Mouse (Mus musculus): ENCODE measurements at regions not wholly inside any gene's neighbourhood (a gene's known extent, or its start where the extent isn't known, plus 50 kb on each side); places are given as distances from the start of the nearest gene placed in this dataset.

- Histone ChIP-seq H3K27ac (ENCODE audit: low read depth, low read length) (no peak overlapping the region), H3K27me3 (ENCODE audit: control insufficient read depth, insufficient read depth, low read length) (no peaks in the 10 kb centered on the region), H3K9me3 (ENCODE audit: control insufficient read depth, low read length) (no peaks in the 10 kb centered on the region), H3K4me1 (ENCODE audit: control insufficient read depth, insufficient read depth, low read length) (no peaks in the 10 kb centered on the region), H3K9ac (ENCODE audit: low read length) (no peak overlapping the region), H3K4me3 (ENCODE audit: low read depth, low read length) (no peak overlapping the region), H3K36me3 (ENCODE audit: control insufficient read depth, insufficient read depth, low read length) (no peaks in the 10 kb centered on the region), H3K4me2 (ENCODE audit: low read depth) (no peak overlapping the region)
- no peak for ATAC-seq (ENCODE audit: insufficient read depth, low FRiP score, low TSS enrichment)
- WGBS, result 72% methylated on average over 9 of the region's 9 CpGs
- DNase-seq (ENCODE audit: low spot score), result no peak
Measured at GRCm38 (mm10) chr4:137216908-137217497, 60.3 kb upstream of the Wnt4 start.

GRCm38 (mm10) chr4:137214573-137214972 is 62.7 kb upstream of the Wnt4 start:
- no peaks in the 10 kb centered on the region for H3K36me3 ChIP-seq (ENCODE audit: control insufficient read depth, insufficient read depth, low read length)
- no peaks in the 10 kb centered on the region for H3K9me3 ChIP-seq (ENCODE audit: control insufficient read depth, low read length)
- H3K27me3 ChIP-seq (ENCODE audit: control insufficient read depth, insufficient read depth, low read length), result no peaks in the 10 kb centered on the region
- ATAC-seq (ENCODE audit: insufficient read depth, low FRiP score, low TSS enrichment) (no peak), DNase-seq (ENCODE audit: low spot score) (no peak)
- no peak overlapping the region for H3K27ac ChIP-seq (ENCODE audit: low read depth, low read length)
- no peak overlapping the region for H3K4me2 ChIP-seq (ENCODE audit: low read depth)
- no peak overlapping the region for H3K4me3 ChIP-seq (ENCODE audit: low read depth, low read length)
- no peaks in the 10 kb centered on the region for H3K4me1 ChIP-seq (ENCODE audit: control insufficient read depth, insufficient read depth, low read length)
- no peak overlapping the region for H3K9ac ChIP-seq (ENCODE audit: low read length)
- 84% methylated on average over 8 of the region's 8 CpGs for WGBS

- DNase-seq (ENCODE audit: low spot score) (no peak), ATAC-seq (ENCODE audit: insufficient read depth, low FRiP score, low TSS enrichment) (no peak)
- H3K36me3 ChIP-seq (ENCODE audit: control insufficient read depth, insufficient read depth, low read length), result no peaks in the 10 kb centered on the region
- no peak overlapping the region for H3K4me2 ChIP-seq (ENCODE audit: low read depth)
- H3K4me3 ChIP-seq (ENCODE audit: low read depth, low read length), result no peak overlapping the region
- no peaks in the 10 kb centered on the region for H3K4me1 ChIP-seq (ENCODE audit: control insufficient read depth, insufficient read depth, low read length)
- H3K9me3 ChIP-seq (ENCODE audit: control insufficient read depth, low read length), result no peaks in the 10 kb centered on the region
- H3K27ac ChIP-seq (ENCODE audit: low read depth, low read length), result no peak overlapping the region
- H3K27me3 ChIP-seq (ENCODE audit: control insufficient read depth, insufficient read depth, low read length), result no peaks in the 10 kb centered on the region
- H3K9ac ChIP-seq (ENCODE audit: low read length), result no peak overlapping the region
- 74% methylated on average over 9 of the region's 9 CpGs for WGBS
Measured at GRCm38 (mm10) chr4:137212846-137213245, 64.4 kb upstream of the Wnt4 start.

- no peak for ATAC-seq (ENCODE audit: insufficient read depth, low FRiP score, low TSS enrichment)
- H3K27ac ChIP-seq (ENCODE audit: low read depth, low read length), result no peak overlapping the region
Measured at GRCm38 (mm10) chr4:137212106-137212505, 65.2 kb upstream of the Wnt4 start.

GRCm38 (mm10) chr4:137211288-137211687 is 66.0 kb upstream of the Wnt4 start:
- Histone ChIP-seq H3K27ac (ENCODE audit: low read depth, low read length) (no peak overlapping the region), H3K27me3 (ENCODE audit: control insufficient read depth, insufficient read depth, low read length) (no peaks in the 10 kb centered on the region), H3K4me1 (ENCODE audit: control insufficient read depth, insufficient read depth, low read length) (no peaks in the 10 kb centered on the region), H3K9me3 (ENCODE audit: control insufficient read depth, low read length) (no peaks in the 10 kb centered on the region), H3K4me2 (ENCODE audit: low read depth) (no peak overlapping the region), H3K4me3 (ENCODE audit: low read depth, low read length) (no peak overlapping the region), H3K36me3 (ENCODE audit: control insufficient read depth, insufficient read depth, low read length) (no peaks in the 10 kb centered on the region), H3K9ac (ENCODE audit: low read length) (no peak overlapping the region)
- ATAC-seq (ENCODE audit: insufficient read depth, low FRiP score, low TSS enrichment), result no peak
- no peak for DNase-seq (ENCODE audit: low spot score)
- WGBS, result 72% methylated on average over 4 of the region's 4 CpGs

More at GRCm38 (mm10) chr4:137212106-137212505, 65.2 kb upstream of the Wnt4 start:
- no peaks in the 10 kb centered on the region for H3K27me3 ChIP-seq (ENCODE audit: control insufficient read depth, insufficient read depth, low read length)
- H3K9me3 ChIP-seq (ENCODE audit: control insufficient read depth, low read length), result no peaks in the 10 kb centered on the region
- H3K9ac ChIP-seq (ENCODE audit: low read length), result no peak overlapping the region
- WGBS, result 63% methylated on average over 14 of the region's 14 CpGs
- H3K4me1 ChIP-seq (ENCODE audit: control insufficient read depth, insufficient read depth, low read length), result no peaks in the 10 kb centered on the region
- no peaks in the 10 kb centered on the region for H3K36me3 ChIP-seq (ENCODE audit: control insufficient read depth, insufficient read depth, low read length)
- peak; percentile 29 for DNase-seq (ENCODE audit: low spot score)
- no peak overlapping the region for H3K4me3 ChIP-seq (ENCODE audit: low read depth, low read length)
- no peak overlapping the region for H3K4me2 ChIP-seq (ENCODE audit: low read depth)

- no peaks in the 10 kb centered on the region for H3K27me3 ChIP-seq (ENCODE audit: control insufficient read depth, insufficient read depth, low read length)
- DNase-seq (ENCODE audit: low spot score) (no peak), ATAC-seq (ENCODE audit: insufficient read depth, low FRiP score, low TSS enrichment) (no peak)
Measured at GRCm38 (mm10) chr4:137210525-137210924, 66.8 kb upstream of the Wnt4 start.

GRCm38 (mm10) chr4:137200968-137201367 is 76.3 kb upstream of the Wnt4 start:
- no peak overlapping the region for H3K9ac ChIP-seq (ENCODE audit: low read length)
- no peak overlapping the region for H3K27ac ChIP-seq (ENCODE audit: low read depth, low read length)
- H3K4me3 ChIP-seq (ENCODE audit: low read depth, low read length), result no peak overlapping the region
- no peaks in the 10 kb centered on the region for H3K27me3 ChIP-seq (ENCODE audit: control insufficient read depth, insufficient read depth, low read length)
- H3K4me2 ChIP-seq (ENCODE audit: low read depth), result no peak overlapping the region
- H3K4me1 ChIP-seq (ENCODE audit: control insufficient read depth, insufficient read depth, low read length), result no peaks in the 10 kb centered on the region
- no peak for DNase-seq (ENCODE audit: low spot score)
- ATAC-seq (ENCODE audit: insufficient read depth, low FRiP score, low TSS enrichment), result no peak
- H3K36me3 ChIP-seq (ENCODE audit: control insufficient read depth, insufficient read depth, low read length), result no peaks in the 10 kb centered on the region
- no peaks in the 10 kb centered on the region for H3K9me3 ChIP-seq (ENCODE audit: control insufficient read depth, low read length)
- 77% methylated on average over 7 of the region's 7 CpGs for WGBS

More at GRCm38 (mm10) chr4:137210525-137210924, 66.8 kb upstream of the Wnt4 start:
- H3K27ac ChIP-seq (ENCODE audit: low read depth, low read length), result no peak overlapping the region
- H3K36me3 ChIP-seq (ENCODE audit: control insufficient read depth, insufficient read depth, low read length), result no peaks in the 10 kb centered on the region
- 94% methylated on average over 4 of the region's 4 CpGs for WGBS
- no peaks in the 10 kb centered on the region for H3K9me3 ChIP-seq (ENCODE audit: control insufficient read depth, low read length)
- H3K4me3 ChIP-seq (ENCODE audit: low read depth, low read length), result no peak overlapping the region
- no peak overlapping the region for H3K4me2 ChIP-seq (ENCODE audit: low read depth)
- H3K9ac ChIP-seq (ENCODE audit: low read length), result no peak overlapping the region
- no peaks in the 10 kb centered on the region for H3K4me1 ChIP-seq (ENCODE audit: control insufficient read depth, insufficient read depth, low read length)

- Histone ChIP-seq H3K36me3 (ENCODE audit: control insufficient read depth, insufficient read depth, low read length) (no peaks in the 10 kb centered on the region), H3K9me3 (ENCODE audit: control insufficient read depth, low read length) (no peaks in the 10 kb centered on the region), H3K27ac (ENCODE audit: low read depth, low read length) (no peak overlapping the region), H3K4me1 (ENCODE audit: control insufficient read depth, insufficient read depth, low read length) (no peaks in the 10 kb centered on the region), H3K9ac (ENCODE audit: low read length) (no peak overlapping the region), H3K4me3 (ENCODE audit: low read depth, low read length) (no peak overlapping the region), H3K27me3 (ENCODE audit: control insufficient read depth, insufficient read depth, low read length) (no peaks in the 10 kb centered on the region), H3K4me2 (ENCODE audit: low read depth) (no peak overlapping the region)
- WGBS, result 48% methylated on average over 9 of the region's 9 CpGs
- ATAC-seq (ENCODE audit: insufficient read depth, low FRiP score, low TSS enrichment) (no peak), DNase-seq (ENCODE audit: low spot score) (no peak)
Measured at GRCm38 (mm10) chr4:137200426-137200825, 76.9 kb upstream of the Wnt4 start.

GRCm38 (mm10) chr4:137196491-137196974 is 80.8 kb upstream of the Wnt4 start:
- peak overlapping the region; percentile 6; the same call in 1 of the 2 replicates for H3K9ac ChIP-seq (ENCODE audit: low read length)
- H3K4me3 ChIP-seq (ENCODE audit: low read depth, low read length), result no peak overlapping the region
- H3K27me3 ChIP-seq (ENCODE audit: control insufficient read depth, insufficient read depth, low read length), result no peaks in the 10 kb centered on the region
- H3K36me3 ChIP-seq (ENCODE audit: control insufficient read depth, insufficient read depth, low read length), result no peaks in the 10 kb centered on the region
- no peaks in the 10 kb centered on the region for H3K9me3 ChIP-seq (ENCODE audit: control insufficient read depth, low read length)
- ATAC-seq (ENCODE audit: insufficient read depth, low FRiP score, low TSS enrichment), result no peak
- H3K27ac ChIP-seq (ENCODE audit: low read depth, low read length), result no peak overlapping the region
- H3K4me1 ChIP-seq (ENCODE audit: control insufficient read depth, insufficient read depth, low read length), result no peaks in the 10 kb centered on the region
- WGBS, result 46% methylated on average over 5 of the region's 5 CpGs
- no peak overlapping the region for H3K4me2 ChIP-seq (ENCODE audit: low read depth)
- DNase-seq (ENCODE audit: low spot score), result no peak

Data from neural tube, embryonic 11.5 days (tissue).